Mouse (Mus musculus): Measurements from ENCODE around the gene Rps21.

Gene Rps21

GRCm38 (mm10) chr2:180257963-180258865 is 1.0 kb downstream of the Rps21 start:
- in situ Hi-C loops (cut with MseI, MboI), result loop anchor here in 1 of 2 experiments (5.0 kb wide), 1 partner anchor 36 kb away; no protein-coding TSS in a partner anchor

DNA sequence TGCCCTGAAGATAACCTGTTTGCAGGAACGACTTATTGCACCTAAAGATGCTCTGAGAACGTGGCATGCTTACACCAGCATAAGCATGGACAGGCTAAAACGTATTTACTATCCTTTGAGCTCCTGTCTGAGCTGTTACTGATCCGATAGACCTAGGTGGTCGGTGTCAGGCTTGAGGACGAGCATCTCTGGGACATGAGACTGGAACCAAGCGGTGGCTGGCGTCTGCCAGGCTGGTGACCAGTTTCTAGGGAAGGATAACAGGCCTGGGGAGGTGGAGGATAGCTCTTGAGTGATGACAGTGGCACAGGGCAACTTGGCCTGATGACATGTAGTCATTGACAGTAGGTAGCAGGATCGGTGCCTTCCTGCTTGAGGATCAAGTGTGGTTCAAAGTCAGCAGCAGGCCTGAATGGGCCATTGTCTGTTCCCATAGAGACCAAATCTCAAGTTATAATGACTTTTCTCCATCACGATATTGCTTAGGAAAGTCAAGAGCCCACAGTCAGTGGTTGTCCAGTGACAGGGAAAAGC is 1.8 kb downstream of the Rps21 start:
- in situ Hi-C loops (cut with MseI, MboI), result loop anchor here in 1 of 2 experiments (5.0 kb wide), 1 partner anchor 37 kb away; no protein-coding TSS in a partner anchor

- in situ Hi-C loops (cut with MseI, MboI), result loop anchor here in 1 of 2 experiments (5.0 kb wide), 1 partner anchor 38 kb away; no protein-coding TSS in a partner anchor
Observed at GRCm38 (mm10) chr2:180259826-180260609, 2.8 kb downstream of the Rps21 start.

GRCm38 (mm10) chr2:180260610-180261480 is 3.7 kb downstream of the Rps21 start:
- in situ Hi-C loops (cut with MseI, MboI), result no loop called here

DNA sequence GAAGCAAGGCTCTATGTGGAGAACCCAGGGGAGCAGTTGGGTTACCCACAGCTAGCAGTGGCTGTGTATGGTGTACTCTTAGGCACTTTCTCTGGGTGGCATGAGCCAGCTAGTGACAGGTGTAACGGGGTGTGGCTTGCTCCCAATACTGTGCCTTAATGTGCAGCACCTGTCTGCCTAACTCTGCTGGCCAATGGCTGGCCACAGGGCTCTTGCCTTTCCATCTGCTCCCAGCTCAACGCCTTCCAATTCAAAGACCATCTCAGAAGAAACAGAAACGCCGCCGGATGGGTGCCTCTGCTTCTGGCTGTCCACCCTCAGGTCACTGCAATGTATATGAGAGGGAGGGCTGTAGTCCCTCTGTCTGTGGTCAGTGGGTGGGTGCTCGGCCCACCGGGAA is 4.7 kb downstream of the Rps21 start:
- in situ Hi-C loops (cut with MseI, MboI), result no loop called here

GRCm38 (mm10) chr2:180262441-180262840 is 5.3 kb downstream of the Rps21 start:
- in situ Hi-C loops (cut with MseI, MboI), result no loop called here

DNA sequence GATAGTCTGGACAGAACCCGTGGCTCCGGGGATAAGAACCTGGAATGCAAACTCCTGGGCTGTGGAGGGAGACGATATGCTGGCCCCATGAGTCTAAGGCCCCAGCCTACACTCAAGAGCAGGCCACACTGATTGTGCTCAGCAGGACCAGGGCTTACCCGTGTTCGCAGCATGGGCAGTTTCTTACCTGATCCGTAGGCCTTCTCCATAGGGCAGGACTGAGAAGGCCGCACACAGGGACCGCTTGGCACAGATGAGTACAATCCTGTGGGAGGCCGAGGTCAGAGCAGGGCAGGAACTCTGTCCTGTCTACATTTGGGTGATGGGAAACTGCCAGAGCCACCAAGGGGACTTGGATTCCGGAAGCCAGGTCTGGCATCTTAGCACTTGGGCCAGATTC is 5.7 kb downstream of the Rps21 start:
- in situ Hi-C loops (cut with MseI, MboI), result no loop called here

DNA sequence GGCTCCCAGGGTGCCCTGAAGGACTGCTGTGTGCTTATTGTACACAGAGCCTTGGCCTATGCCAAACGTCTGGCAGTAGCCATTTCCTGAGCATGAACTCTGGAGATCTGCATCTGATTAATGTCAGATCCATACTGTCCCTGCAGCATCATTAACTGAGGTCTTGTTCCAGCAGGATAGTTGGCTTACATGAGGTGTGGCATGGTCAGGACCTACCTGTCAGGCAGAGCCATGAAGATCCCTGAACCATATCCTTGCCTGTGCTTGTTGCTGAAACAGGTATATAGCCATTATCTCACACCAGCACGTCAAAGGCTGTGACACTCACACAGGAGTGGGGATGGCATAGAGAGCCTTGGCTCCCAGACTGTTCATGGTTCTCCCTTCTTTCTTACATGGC is 10.8 kb downstream of the Rps21 start:
- in situ Hi-C loops (cut with MseI, MboI), result no loop called here

DNA sequence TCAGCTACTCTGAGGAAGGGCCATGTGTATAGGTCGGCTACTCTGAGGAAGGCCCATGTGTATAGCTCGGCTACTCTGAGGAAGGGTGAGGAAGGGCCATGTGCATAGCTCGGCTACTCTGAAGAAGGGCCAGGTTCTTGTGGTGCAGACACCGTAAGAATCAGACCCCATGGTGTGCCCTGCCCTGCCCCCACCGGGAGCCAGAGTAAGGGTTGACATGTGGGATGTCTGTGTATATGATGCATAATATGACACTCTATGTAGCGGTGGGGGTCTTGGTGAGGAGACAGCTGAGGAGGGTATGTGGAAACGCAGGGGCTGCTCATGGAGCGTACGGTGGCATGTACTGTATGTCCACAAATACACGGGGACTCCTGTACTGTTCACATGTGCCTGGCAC is 12.2 kb downstream of the Rps21 start:
- in situ Hi-C loops (cut with MseI, MboI), result no loop called here

DNA sequence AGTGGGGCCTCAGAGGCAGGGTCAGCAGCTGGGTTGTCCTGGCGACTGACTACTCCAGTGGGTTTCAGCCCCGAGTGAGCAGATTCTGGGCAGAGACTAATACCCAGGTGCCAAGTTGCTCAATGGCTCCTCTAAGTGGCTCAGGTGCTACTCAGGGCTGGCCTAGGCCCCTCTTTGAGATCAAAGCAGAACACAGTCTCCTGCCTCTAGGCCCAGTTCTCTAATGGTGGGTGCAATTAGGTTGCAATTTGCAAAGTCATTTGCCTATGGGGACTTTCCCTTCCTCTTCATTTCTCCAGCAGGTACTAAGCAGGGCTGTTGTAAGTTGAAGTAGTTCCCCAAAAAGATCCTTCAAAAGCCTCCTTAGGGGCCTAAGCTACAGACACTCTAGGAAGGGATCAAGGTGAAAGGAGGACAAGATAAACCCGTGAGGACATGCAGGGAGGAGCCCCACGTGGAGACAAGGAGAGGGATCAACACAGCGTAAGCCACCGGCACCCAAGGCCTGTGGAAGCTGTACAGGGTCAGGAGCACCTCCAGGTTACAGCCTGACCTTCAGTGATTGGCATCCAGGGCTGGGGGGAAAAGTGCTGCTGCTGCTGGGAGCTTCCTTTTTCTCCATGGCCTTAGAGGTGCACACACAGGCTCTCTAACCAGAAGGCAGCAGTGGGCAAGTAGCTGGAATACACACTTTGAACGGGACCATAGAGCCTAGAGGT is 13.5 kb downstream of the Rps21 start:
- in situ Hi-C loops (cut with MseI, MboI), result no loop called here

DNA sequence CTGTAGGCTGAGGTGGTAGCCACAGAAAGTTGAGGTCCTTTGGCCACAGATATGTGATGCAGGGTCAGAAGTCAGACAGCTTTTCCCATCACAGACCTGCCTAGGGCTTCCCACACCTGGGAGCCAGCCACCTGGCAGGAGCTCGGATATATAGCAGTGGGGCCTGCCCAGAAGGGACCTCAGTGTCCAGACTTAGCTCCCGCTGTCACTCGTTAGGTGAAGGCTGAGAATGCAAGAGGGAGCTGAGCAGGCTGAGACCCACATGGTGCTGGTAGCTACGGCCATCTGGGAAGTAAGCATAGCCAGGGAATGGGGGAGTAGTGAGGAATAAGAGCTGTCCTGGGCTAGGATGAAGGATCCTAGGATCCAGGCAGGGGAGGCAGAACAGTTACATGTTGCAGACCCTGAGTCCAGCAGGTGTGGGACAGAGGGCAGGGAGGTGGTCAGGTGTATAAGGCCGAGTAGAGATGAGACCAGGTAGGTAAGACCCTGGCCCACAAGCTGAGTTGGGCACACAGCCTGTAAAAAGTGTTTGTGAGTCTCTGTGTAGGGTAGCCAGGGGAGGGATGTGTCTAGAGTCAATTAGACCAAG is 14.7 kb downstream of the Rps21 start:
- in situ Hi-C loops (cut with MseI, MboI), result no loop called here

- in situ Hi-C loops (cut with MseI, MboI), result no loop called here
Observed at GRCm38 (mm10) chr2:180272884-180273321, 15.7 kb downstream of the Rps21 start.

GRCm38 (mm10) chr2:180273394-180274244 is 16.4 kb downstream of the Rps21 start, which contains the start of gene Cables2:
Cables2 (minus strand) TSS chr2:180273496.
- in situ Hi-C loops (cut with MseI, MboI), result no loop called here

DNA sequence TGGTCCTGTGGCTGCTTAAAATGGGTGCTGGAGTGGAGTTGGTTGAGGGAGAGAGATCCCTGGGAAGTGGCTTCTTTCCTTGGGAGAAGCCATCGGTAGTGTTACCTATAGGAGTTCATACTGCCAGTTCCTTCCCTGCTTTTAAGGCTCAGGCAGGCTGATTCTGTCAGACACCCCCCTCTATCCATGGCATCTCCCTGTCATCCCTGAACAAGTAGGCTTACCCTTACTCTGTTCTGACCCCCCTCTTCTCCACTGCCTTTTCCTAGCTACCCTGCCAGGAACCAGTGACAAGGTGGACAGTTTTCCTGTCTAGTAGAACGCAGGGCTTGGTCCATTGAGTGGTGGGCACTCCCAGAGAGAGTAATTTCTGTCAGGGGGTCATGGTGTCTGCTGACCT is 17.3 kb downstream of the Rps21 start:
- in situ Hi-C loops (cut with MseI, MboI), result no loop called here

GRCm38 (mm10) chr2:180275836-180276235 is 18.7 kb downstream of the Rps21 start:
- in situ Hi-C loops (cut with MseI, MboI), result loop anchor here (5.0 kb wide), 1 partner anchor 71 kb away; no protein-coding TSS in a partner anchor

DNA sequence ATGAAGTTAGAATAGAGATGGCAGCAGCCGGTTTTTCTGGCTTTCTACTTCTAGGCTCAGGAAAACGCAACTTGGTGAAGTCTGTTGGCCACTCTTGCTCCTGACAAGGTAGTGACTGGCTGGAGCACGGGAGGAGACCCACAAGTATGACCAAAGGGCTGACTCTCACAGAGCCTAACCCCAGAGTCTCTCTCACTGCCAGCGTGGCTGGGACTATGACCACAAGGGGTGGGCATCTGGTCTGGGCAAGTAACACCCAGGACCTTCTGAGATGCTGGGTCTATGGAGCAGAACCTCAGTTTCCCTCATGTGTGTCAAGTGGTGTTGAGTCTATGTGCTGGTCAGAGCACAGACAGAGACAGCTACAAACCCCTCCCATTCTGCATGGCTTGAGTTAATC is 19.2 kb downstream of the Rps21 start:
- in situ Hi-C loops (cut with MseI, MboI), result loop anchor here (5.0 kb wide), 1 partner anchor 71 kb away; no protein-coding TSS in a partner anchor

DNA sequence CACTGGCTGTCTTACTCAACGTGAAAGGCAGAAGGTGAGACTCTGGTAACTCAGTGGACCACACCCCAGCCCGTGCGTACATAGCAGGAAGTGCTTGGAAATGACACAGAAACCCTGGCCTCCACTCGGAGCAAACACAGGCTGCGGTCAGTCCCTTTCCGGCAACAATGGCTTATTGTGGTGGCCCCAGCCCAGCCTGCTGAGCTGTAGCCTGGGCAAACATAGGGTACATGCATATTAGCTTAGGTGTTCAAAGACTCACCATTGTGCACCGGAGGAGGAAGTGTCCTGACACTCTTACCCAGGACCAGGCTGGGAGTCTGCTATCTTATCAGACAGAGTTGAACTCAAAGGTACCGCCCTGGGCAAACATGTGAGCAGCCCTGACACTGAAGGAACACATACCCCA is 19.7 kb downstream of the Rps21 start:
- in situ Hi-C loops (cut with MseI, MboI), result loop anchor here (5.0 kb wide), 1 partner anchor 70 kb away; no protein-coding TSS in a partner anchor

GRCm38 (mm10) chr2:180277773-180278320 is 20.7 kb downstream of the Rps21 start:
- in situ Hi-C loops (cut with MseI, MboI), result loop anchor here (5.0 kb wide), 1 partner anchor 69 kb away; no protein-coding TSS in a partner anchor
